Mouse (Mus musculus): ENCODE measurements around the gene Rps6ka1.

Rps6ka1 gene

DNA sequence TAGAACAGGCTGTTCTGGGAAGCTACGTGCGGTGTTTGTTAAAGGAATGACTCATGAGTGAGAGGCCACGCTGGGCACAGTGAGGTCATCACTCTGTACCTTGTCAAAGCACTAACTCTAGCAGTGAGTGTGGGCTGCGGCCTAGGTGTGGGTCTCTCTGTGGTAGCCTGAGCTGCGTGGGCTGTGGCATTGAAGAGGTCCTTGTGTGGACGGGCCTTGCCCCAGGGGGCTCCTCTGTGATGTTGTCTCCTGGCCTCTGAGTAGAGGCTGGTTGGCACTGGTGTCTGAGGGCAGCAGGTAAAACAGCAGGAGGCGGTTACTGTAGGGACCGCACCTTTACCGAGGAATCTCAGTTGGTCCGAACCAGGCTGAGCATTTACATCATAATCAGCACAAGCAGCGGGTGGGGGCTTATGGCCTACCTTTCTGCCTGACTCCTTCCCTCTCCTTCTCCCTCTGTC is 9.9 kb upstream of the Rps6ka1 start:
- no peak for DNase-seq (ENCODE audit: low spot score in 2 of 2)

DNA sequence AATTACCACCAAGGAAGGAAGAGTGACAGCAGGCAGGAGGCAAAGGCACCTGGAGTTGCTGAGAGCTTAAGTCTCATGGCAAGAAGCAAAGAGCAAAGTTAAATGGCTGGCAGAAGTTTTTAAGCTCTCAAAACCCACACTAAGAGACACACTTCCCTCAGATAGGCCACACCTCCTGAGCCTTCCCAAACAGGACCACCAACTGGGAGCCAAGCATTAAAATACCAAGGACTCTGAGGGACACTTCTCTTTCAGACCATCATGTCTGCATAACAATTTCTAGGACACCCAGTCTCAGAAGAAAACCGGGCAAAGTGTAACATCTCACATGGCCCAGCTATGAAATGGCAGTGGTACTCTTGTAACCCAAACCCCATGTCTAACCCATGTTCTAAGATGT is 9.4 kb upstream of the Rps6ka1 start:
- DNase-seq (ENCODE audit: low spot score in 2 of 2) = no peak

DNA sequence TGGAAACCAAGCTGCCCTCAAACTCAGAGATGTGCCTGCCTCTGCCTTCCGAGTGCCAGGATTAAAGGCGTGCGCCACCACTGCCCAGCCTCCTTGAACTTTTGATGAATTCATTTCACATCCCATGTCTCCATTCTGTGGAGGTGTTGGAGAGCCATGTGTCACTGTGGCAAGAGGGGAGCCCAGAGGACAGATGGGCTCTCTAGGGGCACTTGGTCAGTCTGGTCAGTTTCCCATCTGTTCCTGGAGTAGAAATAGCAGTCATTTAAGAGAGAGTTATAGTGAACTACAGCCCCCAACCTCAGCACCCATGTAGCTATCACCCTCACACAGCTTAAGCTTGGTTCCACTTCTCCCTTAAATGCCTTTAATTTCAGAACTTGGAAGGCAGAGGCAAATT is 8.4 kb upstream of the Rps6ka1 start:
- DNase-seq (ENCODE audit: low spot score in 2 of 2) = no peak

DNA sequence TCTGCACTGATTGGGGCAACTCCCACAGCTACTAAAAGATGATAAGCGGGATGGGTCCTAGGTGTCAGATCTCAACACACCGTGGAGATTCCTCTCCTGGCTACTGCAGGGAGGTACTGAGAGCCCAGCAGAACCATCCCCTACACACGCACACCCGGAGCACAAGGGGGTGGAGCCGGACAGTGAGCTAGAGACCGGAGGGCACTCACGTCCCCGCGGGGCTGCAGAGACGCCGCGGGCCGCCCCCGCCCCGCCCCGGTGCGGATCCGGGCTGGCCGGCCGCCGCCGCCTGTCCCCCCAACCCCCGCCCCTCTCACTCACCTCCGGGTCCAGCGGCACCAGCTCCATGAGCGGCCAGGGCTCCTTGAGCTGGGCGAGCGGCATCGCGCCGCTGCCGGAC is 348 bp downstream of the Rps6ka1 start:
- no peak for DNase-seq (ENCODE audit: low spot score in 2 of 2)

DNA sequence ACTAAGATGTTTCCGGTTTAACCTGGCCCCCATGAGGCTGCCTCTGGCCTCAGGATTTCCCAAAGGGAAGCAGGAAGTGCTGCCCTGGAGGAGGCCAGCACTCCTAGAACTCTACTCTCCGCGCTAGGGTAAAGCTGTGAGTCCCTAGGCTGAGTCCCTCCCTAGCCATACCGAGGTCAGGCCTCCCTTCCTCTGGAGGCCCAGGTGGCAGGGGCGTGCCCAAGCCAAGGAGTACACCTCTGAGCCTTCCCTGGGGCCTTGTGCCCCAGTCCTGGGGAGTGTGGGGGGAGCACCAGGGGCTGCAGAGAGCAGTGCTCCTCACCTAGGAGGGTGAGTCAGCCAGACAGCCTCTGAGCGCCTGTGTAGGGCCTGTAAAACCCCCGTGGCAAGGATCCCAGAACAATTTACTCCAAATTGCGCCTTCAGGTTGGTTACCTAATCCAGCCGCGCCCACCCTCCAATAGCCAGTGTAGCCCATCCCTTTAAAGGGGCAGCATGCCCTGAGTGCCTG is 1.6 kb downstream of the Rps6ka1 start:
- no peak for DNase-seq (ENCODE audit: low spot score in 2 of 2)

DNA sequence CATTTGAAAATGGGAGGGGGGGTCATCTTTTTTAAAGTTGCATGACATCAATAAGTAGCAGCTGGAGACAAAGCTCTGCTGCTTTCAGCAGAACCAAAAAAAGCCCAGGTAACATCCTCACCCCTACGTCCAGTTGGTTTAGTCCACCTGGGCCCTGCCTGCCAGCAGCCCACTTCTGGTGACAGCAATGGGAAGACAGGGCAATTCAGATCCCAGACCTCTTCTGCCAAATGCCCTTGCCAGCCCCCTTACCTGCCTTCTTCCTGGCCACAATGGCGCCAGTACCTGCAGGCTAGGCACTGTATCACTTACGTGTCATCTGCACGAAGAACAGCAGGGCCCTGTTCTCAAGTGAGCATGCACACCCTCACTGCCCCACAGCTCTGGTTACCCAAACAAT is 2.3 kb downstream of the Rps6ka1 start:
- no peak for DNase-seq (ENCODE audit: low spot score in 2 of 2)

DNA sequence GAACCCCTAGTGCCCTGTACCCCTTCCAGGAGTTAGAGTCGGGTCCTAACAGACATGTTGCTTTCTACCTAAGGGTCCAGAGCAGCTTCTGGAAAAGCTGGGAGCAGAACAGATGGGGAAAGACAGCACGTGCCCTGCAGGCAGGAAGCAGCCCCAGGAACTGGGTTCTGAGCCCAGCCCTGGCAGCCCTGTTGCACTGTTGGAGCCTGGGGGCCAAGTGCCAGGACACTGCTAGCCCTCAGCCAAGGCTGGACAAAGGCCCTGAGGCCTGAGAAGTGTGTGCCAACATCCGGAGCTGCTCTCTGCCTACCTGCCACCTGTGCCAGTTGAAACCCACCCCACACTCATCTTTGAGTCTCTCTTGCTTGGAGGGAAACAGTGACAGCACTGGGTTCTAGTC is 2.7 kb downstream of the Rps6ka1 start:
- no peak for DNase-seq (ENCODE audit: low spot score in 2 of 2)

DNA sequence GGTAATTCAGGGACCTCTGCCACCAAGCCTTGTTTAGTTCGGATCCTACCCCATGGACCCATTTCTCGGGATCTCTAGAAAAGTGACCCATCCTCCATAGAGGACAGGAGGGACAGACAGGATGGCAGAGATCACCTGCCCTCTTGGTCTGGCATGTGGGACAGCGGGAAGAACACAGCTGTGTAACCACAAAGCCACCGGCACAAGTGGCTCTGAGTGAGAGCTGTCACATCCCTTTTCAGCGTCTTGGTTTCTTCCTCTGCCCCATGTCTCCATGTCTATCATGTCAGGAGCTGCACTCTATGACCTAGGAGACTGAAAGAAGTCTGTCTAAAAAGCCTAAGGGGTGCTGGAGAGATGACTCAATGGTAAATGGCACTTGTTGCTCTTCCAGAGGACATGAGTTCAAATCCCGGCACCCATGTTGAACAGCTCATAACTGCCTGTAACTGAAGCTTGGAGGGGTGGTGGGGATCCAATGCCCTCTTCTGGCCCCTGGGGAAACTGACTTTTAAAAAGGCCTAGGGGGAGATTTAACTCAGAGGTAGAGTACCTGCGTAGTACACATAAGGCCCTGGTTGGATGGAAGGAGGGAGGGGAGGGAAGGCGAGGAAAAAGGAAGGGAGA is 3.4 kb downstream of the Rps6ka1 start:
- DNase-seq (ENCODE audit: low spot score in 2 of 2) = no peak

DNA sequence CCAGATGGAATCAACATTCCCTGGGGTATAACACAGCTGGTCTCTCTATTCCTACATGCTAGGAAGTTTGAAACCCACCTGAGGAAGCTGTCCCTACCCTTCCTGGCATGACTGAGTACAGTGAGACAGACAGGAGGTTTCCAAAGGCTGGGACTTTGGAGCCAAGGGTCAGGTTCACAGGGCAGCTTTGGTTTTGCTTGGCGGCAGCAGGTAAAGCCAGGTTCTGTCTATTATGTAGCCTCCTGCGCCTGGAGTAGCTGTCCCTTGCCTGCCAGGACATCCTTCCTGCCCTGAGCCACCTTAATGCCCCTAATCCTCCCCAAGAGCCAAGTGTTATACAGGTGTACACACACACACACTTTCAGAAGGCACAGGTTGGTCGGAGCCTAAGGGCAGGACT is 5.7 kb downstream of the Rps6ka1 start:
- no peak for DNase-seq (ENCODE audit: low spot score in 2 of 2)

DNA sequence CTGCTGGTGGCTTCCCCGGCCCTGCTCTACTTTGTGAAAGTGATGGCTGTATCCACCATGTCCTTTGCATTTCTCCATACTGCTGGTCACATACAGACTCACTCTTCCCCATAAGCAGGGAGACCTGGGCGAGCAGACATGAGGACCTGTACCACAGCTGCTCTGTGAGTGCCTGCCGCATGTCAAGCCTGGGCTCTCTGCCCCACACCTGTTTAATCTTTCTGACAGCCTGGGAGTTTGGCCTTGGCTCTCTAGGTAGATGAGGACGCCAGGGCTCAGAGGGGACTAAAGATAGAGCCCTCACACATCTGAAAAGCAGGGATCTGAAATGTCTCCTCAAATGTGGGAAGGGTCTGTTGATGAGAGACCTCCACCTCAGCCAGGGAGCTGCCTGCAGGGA is 6.2 kb downstream of the Rps6ka1 start:
- no peak for DNase-seq (ENCODE audit: low spot score in 2 of 2)

DNA sequence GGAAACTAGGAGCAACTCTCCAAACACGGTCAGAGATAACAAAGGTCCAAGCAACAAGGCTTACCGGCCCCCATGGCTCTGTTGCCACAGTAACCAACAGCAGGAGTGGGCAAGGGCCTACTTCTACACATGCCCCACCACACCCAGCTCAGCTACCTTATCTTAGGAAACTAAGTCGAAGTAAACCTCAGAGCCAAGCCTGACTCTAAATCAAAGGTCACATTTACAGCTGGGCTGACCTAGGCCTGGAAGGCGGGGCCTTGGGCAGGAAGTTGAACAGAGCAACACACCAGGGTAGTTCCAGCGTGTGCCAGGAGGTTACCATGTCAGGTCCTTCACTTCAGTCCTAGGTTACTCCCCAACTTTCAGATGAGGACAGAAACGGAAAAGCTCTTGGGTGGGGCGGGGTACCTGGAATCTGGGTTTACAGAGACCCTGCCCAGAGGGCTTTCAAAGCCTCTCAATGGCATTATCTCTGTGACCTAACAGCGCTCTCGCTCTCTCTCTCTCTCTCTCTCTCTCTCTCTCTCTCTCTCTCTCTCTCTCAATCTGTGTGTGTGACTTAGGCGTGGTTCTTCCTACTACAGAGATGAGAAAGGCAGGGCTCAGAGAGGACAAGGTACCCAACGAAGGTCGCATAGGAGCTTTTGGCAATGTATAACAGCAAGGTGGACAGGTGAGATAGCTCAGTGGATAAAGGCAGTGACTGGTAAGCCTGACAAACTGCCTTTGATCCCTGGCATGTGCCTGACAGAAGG is 8.3 kb downstream of the Rps6ka1 start:
- DNase-seq (ENCODE audit: low spot score in 2 of 2) = no peak

DNA sequence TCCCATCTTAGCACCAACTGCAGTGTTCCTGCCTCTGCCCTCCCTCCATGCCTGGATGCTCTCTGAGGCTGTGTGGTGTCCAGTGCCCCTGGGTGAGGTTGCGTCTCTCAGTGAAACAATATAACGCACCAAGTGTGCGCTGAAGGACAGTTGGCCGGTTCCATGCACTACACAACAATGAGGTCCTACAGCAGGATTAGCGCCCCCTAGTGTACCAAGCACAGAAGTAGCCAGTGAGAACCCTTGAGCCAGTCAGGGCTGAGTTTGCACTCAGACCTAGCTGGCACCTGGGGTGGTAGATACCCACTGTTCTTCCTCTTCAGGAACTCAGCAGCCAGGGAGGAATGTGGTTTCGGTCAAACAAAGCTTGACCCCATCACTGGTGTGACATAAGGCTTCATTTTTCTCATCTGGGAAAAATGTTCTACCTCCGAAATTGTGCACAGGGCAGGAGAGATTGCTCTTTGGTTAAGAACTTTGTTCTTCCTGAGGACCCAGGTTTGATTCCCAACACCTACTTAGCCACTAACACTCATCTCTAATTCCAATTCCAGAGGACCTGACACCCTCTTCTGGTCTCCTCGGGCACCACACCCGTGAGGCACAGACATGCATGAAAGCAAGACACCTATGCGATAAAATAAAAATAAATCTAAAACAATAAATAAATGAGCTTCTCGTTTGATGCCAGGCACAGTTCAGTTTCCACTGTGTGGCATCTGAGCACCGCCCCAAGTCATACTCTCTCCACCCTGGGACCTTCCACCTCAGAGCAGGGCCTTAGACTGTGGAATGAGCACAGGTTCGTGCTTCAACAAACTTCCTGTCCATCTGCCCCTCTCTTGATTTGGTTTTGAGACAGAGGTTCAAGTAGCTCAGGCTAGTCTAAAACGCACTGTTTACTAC is 9.5 kb downstream of the Rps6ka1 start:
- DNase-seq (ENCODE audit: low spot score in 2 of 2) = no peak

DNA sequence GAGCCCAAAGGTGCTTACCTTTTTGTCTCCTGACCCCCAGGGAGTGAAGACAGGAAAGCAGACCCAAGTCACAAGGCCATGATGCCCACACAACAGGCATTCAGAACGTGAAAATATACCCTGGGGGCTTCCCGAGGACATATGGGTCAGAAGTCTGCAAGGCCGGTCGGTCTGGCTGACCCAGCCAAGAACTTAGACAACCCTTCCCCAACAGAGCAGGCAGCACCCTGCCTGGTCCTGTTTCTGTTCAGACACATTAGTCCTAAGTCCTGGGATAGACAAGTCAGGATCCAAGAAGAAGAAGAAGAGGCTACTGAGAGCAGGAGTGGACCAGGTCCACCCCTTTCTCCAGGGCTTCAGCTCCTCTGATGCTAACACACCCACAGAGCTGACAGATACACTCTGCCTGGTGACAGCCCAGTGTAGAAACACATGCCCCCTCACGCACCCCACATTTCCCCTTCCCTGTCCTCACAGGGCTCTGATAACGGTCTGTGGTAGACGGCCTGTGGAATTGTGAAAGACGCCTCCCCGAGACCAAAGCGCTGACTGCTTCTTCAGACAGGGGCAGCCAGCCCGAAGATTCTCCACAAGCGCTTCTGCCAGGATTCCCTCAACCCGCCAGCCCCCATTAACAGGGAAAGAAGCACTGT is 12.6 kb downstream of the Rps6ka1 start:
- DNase-seq (ENCODE audit: low spot score in 2 of 2) = no peak

DNA sequence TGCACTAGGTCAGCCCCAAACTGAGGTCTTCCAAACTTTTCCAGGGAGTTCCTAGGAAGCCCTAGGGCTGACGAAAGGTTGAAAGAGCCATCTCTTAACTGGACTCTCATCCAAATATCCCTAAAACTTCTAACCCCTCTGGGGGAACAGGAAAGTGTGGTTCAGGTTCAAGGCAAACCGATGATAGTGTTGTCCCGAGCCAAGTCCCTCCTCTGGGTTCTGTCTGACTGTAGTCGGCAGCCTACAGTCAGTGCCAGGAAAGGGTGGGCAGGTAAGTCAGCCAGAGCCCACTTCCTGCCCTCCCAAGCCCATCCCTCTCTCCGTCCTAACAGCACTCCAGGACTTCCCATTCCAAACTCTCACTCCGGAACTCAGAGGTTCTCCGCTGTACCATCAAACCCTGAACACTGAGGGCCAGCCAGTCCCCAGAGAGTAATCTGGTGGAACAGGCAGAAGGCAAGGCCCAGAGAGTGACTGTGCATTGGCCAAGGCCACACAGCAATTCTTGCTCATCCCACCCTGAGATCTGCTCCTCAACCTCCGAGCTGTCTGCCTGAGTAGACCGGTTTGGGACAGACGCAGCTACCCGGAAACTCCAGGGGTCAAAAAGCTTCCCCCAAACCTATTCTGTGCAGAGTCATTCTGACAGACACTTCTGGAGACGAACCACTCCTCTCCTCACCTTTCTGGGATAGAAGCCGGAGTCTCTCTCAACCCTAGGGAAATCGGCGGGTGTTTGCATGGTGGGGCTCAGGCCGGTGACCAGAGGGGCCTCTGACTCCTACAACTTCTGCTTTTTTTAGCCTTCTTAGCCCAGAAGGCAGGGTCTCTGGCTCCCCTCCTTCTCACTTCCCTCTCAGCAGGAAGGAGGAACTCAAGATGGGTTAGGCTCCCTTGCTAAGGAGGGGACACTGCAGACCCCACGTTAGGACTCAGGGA is 13.4 kb downstream of the Rps6ka1 start:
- no peak for DNase-seq (ENCODE audit: low spot score in 2 of 2)

DNA sequence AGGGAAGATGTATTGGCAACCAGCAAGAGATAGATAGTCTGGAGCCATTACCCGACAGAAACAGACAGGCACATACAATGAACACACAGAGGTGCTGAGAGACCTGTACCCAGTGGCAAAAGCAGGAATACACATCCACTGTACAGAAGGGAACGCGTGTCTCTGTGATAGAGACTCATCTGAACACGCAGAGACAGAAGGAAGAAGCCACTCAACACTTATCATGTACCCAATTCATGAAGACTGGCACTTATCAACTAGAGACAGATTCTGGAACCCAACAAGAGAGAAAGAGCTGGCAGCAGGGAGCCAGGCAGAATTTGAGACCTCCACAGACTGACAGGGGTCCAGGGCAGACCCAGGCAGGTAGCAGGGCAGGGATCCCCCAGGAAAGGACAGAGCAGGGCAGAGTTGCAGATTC is 14.2 kb downstream of the Rps6ka1 start:
- DNase-seq (ENCODE audit: low spot score in 2 of 2) = no peak

DNA sequence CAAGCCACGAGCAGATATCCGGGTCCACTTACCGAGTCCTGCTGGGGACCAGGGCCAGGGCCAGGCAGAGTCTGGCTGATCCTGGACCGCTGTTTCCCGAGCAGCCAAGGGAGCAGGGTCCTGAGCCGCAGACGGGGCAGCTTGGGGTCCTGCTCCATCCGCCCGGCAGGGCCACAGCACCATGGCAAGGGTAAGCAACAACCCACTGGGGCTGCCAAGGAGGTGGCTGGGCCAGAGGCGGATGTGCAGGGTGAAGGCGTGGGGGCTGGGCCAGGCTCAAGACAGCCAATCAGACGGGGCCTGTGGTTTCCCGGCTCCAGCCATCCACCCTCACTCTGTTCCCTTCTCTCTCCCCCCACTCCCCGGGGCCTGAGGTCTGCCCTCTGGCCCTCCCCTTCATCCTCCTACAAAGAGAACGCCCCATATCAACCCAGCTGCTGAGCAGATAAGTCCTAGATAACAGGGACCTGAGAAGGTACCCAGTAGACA is 14.7 kb downstream of the Rps6ka1 start:
- peak in 1 of 2 experiments; percentile 23 for DNase-seq (ENCODE audit: low spot score in 2 of 2)

DNA sequence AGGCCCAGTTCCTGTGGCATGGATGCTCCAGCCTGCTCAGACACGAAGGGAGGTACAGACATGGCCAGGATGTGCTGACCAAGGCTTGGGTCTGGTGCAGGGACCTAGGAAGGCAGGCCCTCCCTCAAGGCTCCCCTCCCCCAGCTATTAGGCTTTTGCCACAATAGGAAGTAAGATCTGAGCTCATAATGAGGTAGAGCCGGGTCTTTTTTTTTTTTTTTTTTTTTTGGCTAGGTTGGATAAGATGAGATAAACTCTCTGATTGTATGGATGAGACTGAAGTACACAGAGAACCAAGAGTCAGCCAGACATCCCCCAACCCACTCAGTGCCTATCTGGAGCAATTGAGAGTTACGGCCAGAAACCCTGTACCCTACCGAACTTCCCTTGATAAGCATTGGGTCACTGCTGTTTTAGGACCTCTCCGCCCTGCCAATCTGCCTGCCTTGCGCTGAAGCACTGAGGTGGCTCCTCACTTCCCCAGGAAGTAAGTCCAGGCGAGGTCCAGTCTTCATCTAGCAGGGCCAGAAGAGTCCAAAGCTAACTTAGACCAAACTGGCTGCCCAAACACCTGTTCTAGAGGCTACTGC is 15.3 kb downstream of the Rps6ka1 start:
- DNase-seq (ENCODE audit: low spot score in 2 of 2) = no peak

DNA sequence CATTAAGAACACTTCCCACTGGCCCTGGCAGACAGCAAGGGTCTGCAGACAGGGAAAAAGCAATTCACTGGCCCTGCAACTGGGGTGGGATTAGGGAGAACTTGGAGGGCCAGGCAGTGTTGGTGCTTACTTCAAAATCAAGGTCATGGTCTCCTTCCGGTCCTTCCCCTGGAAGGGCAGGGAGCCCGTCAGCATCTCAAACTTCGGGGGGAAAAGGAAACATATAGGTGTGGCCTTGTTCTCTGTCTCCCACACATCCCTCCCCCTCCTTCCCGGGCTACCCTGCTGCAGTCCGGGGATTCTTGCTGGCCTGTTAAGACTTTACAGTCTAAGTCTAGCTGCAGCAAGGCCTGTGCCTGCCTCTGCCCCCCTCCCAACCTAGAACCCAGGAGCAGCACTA is 22.4 kb downstream of the Rps6ka1 start:
- no peak for DNase-seq (ENCODE audit: low spot score in 2 of 2)

DNA sequence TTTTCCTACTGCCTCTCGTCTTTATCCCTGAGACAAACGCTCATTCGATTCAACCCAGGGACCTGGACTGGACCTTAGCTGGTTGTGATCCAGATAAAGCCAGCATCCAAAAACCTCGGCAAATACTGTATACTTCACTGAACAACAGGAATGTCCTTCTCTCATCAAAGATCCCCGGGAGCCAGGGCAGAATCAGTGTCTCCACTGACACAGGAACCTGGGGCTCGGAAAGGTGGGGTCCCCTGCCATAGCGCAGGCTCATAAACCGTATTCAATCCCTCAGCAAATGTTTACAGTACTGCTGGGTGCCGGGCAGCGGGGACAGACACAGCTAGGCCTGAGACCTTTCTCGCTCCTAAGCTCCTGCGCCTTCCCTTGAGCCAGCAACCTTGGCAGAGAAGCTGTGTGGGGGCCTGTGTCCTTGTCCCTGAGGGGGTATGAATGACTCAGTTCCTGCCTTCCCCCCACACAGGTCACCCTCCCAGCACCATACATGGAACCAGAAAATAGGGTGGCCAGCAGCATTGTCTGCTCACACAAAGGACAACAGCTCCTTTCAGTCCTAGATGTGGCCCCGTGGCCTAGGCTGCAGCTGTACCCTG is 23.1 kb downstream of the Rps6ka1 start:
- no peak for DNase-seq (ENCODE audit: low spot score in 2 of 2)
